Mouse (Mus musculus): ENCODE measurements around the gene Fmnl1. TPM values are rescaled to one million over a fixed set of nuclear protein-coding genes. Genes with fewer than 3 reads are reported as not detected.
"Not testable (repeated sequence)": the region's sequence is repeated elsewhere in the genome, so short reads cannot be mapped to it uniquely, and the experiment has no call there.

Fmnl1 gene
- total and polyA plus RNA-seq, 2 experiments from 2014 or later: 6.9 to 15.5 TPM

- H3K9ac ChIP-seq (replicated peaks; ENCODE audit: low read length): no peak overlapping the region
- no peak overlapping the region for H3K4me2 ChIP-seq (ENCODE audit: low read depth, low read length)
- H3K4me1 ChIP-seq (ENCODE audit: insufficient read depth, low read length): no peaks in the 10 kb centered on the region
- DNase-seq (ENCODE audit: low spot score): no peak
- 75% methylated on average over 4 of the region's 4 CpGs for WGBS
- no peak for TF ChIP-seq CTCF (IDR thresholded peaks at IDR 0.05; ENCODE audit: low read depth)
- no peak overlapping the region for H3K27ac ChIP-seq
- no peaks in the 10 kb centered on the region for H3K9me3 ChIP-seq (ENCODE audit: low read length)
- no peak overlapping the region for H3K4me3 ChIP-seq (ENCODE audit: low read length)
- no peaks in the 10 kb centered on the region for H3K27me3 ChIP-seq (ENCODE audit: insufficient read depth, low read length)
- H3K36me3 ChIP-seq (ENCODE audit: insufficient read depth, low read length): peaks cover 32% of the 10 kb centered on the region
- ATAC-seq: no peak
Observed at GRCm38 (mm10) chr11:103219995-103220394, 49.1 kb downstream of the Fmnl1 start.

- no peak for TF ChIP-seq CTCF (IDR thresholded peaks at IDR 0.05; ENCODE audit: low read depth)
- ATAC-seq (no peak), DNase-seq (ENCODE audit: low spot score) (no peak)
- Histone ChIP-seq H3K4me1 (ENCODE audit: insufficient read depth, low read length) (no peaks in the 10 kb centered on the region), H3K4me3 (ENCODE audit: low read length) (no peak overlapping the region), H3K36me3 (ENCODE audit: insufficient read depth, low read length) (peaks cover 35% of the 10 kb centered on the region), H3K27me3 (ENCODE audit: insufficient read depth, low read length) (no peaks in the 10 kb centered on the region), H3K4me2 (ENCODE audit: low read depth, low read length) (no peak overlapping the region), H3K9me3 (ENCODE audit: low read length) (no peaks in the 10 kb centered on the region), H3K27ac (no peak overlapping the region), H3K9ac (replicated peaks; ENCODE audit: low read length) (no peak overlapping the region)
- 93% methylated on average over 6 of the region's 6 CpGs for WGBS
Observed at GRCm38 (mm10) chr11:103221437-103221836, 50.5 kb downstream of the Fmnl1 start.

- H3K4me3 ChIP-seq (ENCODE audit: low read length); ATAC-seq; H3K4me2 ChIP-seq (ENCODE audit: low read depth, low read length); DNase-seq (ENCODE audit: low spot score); H3K27me3 ChIP-seq (ENCODE audit: insufficient read depth, low read length); H3K9me3 ChIP-seq (ENCODE audit: low read length); H3K27ac ChIP-seq; H3K9ac ChIP-seq (replicated peaks; ENCODE audit: low read length); H3K4me1 ChIP-seq (ENCODE audit: insufficient read depth, low read length): not testable (repeated sequence)
- peaks cover 45% of the 10 kb centered on the region for H3K36me3 ChIP-seq (ENCODE audit: insufficient read depth, low read length)
- WGBS: 94% methylated on average over 3 of the region's 4 CpGs
Observed at GRCm38 (mm10) chr11:103222718-103223117, 51.8 kb downstream of the Fmnl1 start.

DNA sequence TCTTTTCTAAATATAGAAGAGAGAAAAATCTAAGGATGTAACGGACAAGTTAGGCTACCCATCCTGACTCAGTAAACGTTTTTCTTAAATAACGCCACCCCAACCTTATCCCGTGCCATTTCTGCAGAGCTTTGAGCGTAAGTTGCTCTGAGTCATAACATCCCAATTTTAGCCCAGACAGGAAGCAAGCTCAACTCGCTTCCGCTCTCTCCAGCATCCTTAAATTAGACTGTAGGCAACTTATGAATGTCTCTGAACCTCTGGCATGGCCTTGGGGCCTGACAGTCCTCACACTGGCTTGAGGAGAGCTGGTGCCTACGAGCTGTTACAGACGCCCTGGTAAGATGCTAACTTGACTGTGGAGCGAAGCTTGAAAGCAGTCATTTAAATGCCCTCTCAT, 52.5 kb downstream of the Fmnl1 start:
- no peak for ATAC-seq
- no peak for DNase-seq (ENCODE audit: low spot score)
- no peak overlapping the region for H3K4me3 ChIP-seq (ENCODE audit: low read length)
- TF ChIP-seq CTCF (IDR thresholded peaks at IDR 0.05; ENCODE audit: low read depth): no peak
- H3K27me3 ChIP-seq (ENCODE audit: insufficient read depth, low read length): no peaks in the 10 kb centered on the region
- WGBS: 83% methylated on average over 10 of the region's 10 CpGs
- H3K9me3 ChIP-seq (ENCODE audit: low read length): no peaks in the 10 kb centered on the region
- H3K4me1 ChIP-seq (ENCODE audit: insufficient read depth, low read length): no peaks in the 10 kb centered on the region
- H3K27ac ChIP-seq: no peak overlapping the region
- H3K36me3 ChIP-seq (ENCODE audit: insufficient read depth, low read length): peaks cover 45% of the 10 kb centered on the region
- no peak overlapping the region for H3K4me2 ChIP-seq (ENCODE audit: low read depth, low read length)
- H3K9ac ChIP-seq (replicated peaks; ENCODE audit: low read length): no peak overlapping the region

GRCm38 (mm10) chr11:103223951-103224456, 53.1 kb downstream of the Fmnl1 start:
- no peak overlapping the region for H3K4me2 ChIP-seq (ENCODE audit: low read depth, low read length)
- WGBS: 59% methylated on average over 18 of the region's 18 CpGs
- H3K27me3 ChIP-seq (ENCODE audit: insufficient read depth, low read length): no peaks in the 10 kb centered on the region
- H3K4me1 ChIP-seq (ENCODE audit: insufficient read depth, low read length): no peaks in the 10 kb centered on the region
- DNase-seq (ENCODE audit: low spot score) (no peak), ATAC-seq (no peak)
- no peak overlapping the region for H3K4me3 ChIP-seq (ENCODE audit: low read length)
- H3K36me3 ChIP-seq (ENCODE audit: insufficient read depth, low read length): peaks cover 46% of the 10 kb centered on the region
- H3K27ac ChIP-seq: 0 out of 2 replicates have a peak overlapping the region, but pooled peaks have one; percentile 15
- no peaks in the 10 kb centered on the region for H3K9me3 ChIP-seq (ENCODE audit: low read length)
- H3K9ac ChIP-seq (replicated peaks; ENCODE audit: low read length): no peak overlapping the region
- TF ChIP-seq CTCF (IDR thresholded peaks at IDR 0.05; ENCODE audit: low read depth): no peak

DNA sequence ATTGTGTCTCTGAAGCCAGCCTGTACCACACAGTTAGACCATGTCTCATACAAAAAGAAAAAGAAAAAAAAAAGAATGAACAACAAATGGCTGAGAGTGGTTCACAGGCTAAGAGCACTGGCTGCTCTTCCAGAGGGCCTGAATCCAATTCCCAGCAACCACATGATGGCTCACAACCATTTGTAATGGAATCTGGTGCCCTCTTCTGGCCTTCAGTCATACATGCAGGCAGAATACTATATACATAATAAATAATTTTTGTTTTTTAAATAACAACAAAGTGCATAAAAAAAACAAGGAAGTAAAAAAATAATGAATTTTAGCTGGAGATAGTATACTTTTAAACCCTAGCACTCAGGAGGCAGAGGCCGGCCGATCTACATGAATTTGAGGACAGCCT, 58.7 kb downstream of the Fmnl1 start:
- ATAC-seq (no peak), DNase-seq (ENCODE audit: low spot score) (no peak)
- H3K36me3 ChIP-seq (ENCODE audit: insufficient read depth, low read length): peaks cover 40% of the 10 kb centered on the region
- no peak overlapping the region for H3K9ac ChIP-seq (replicated peaks; ENCODE audit: low read length)
- WGBS: 94% methylated on average over 2 of the region's 2 CpGs
- H3K4me3 ChIP-seq (ENCODE audit: low read length): no peak overlapping the region
- no peaks in the 10 kb centered on the region for H3K4me1 ChIP-seq (ENCODE audit: insufficient read depth, low read length)
- TF ChIP-seq CTCF (IDR thresholded peaks at IDR 0.05; ENCODE audit: low read depth): peak; percentile 36; the same call in 1 of the 2 replicates
- no peaks in the 10 kb centered on the region for H3K9me3 ChIP-seq (ENCODE audit: low read length)
- H3K27me3 ChIP-seq (ENCODE audit: insufficient read depth, low read length): no peaks in the 10 kb centered on the region
- H3K4me2 ChIP-seq (ENCODE audit: low read depth, low read length): no peak overlapping the region
- H3K27ac ChIP-seq: no peak overlapping the region

DNA sequence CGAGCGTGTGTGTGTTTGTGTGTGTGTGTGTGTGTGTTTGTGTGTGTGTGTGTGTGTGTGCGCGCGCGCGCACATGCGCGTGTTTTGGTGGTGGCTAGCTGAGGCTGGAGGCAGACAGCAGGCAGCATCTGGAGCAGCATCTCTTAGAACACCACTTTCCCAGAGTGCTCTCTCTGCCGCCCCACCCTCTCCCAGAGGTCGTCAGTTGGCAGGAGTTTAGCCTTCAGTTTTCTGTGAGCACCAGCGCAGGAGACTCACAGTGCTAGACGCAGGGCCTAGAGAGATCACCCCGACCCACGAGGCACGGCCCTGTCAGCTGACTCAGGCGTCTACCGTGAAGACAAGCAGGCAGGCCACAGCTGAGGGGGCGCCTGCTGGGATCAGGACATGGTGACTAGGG, 59.7 kb downstream of the Fmnl1 start:
- H3K27me3 ChIP-seq (ENCODE audit: insufficient read depth, low read length): no peaks in the 10 kb centered on the region
- H3K4me2 ChIP-seq (ENCODE audit: low read depth, low read length): no peak overlapping the region
- H3K9me3 ChIP-seq (ENCODE audit: low read length): no peaks in the 10 kb centered on the region
- no peak overlapping the region for H3K4me3 ChIP-seq (ENCODE audit: low read length)
- H3K36me3 ChIP-seq (ENCODE audit: insufficient read depth, low read length): peaks cover 37% of the 10 kb centered on the region
- WGBS: 91% methylated on average over 19 of the region's 19 CpGs
- no peak for TF ChIP-seq CTCF (IDR thresholded peaks at IDR 0.05; ENCODE audit: low read depth)
- ATAC-seq (no peak), DNase-seq (ENCODE audit: low spot score) (no peak)
- no peaks in the 10 kb centered on the region for H3K4me1 ChIP-seq (ENCODE audit: insufficient read depth, low read length)
- H3K9ac ChIP-seq (replicated peaks; ENCODE audit: low read length): no peak overlapping the region
- H3K27ac ChIP-seq: no peak overlapping the region
